Mouse (Mus musculus) midbrain, embryonic 16.5 days (tissue): ENCODE measurements around the gene Wdr11. TPM values are rescaled to one million over a fixed set of nuclear protein-coding genes. Genes with fewer than 3 reads are reported as not detected.

ENCODE experiments used
- ATAC-seq: fragments of 200-750 bp; cut with Nextera tagmentation; 2 replicates; pipeline ENCODE4 v1.8.0; 2017; ENCODE audit warnings: moderate TSS enrichment
- H3K27ac ChIP-seq: fragments of 300-500 bp; sonication (generic); 2 replicates; pipeline ENCODE4 v1.5.1; 2014; ENCODE audit warnings: mild to moderate bottlenecking, low read length, mixed read lengths
- H3K27me3 ChIP-seq: fragments of 300-500 bp; sonication (generic); 2 replicates; pipeline ENCODE4 v1.6.1; 2014; ENCODE audit warnings: low read depth, low read length, mixed read lengths; ENCODE audit not compliant: control insufficient read depth, insufficient read depth
- H3K36me3 ChIP-seq: fragments of 300-500 bp; sonication (generic); 2 replicates; pipeline ENCODE4 v1.6.1; 2014; ENCODE audit warnings: mild to moderate bottlenecking, low read length, moderate library complexity, mixed read lengths; ENCODE audit not compliant: control insufficient read depth, insufficient read depth
- H3K4me1 ChIP-seq: fragments of 300-500 bp; sonication (generic); 2 replicates; pipeline ENCODE4 v1.6.1; 2014; ENCODE audit warnings: mild to moderate bottlenecking, low read length, mixed read lengths; ENCODE audit not compliant: control insufficient read depth, insufficient read depth
- H3K4me2 ChIP-seq: fragments of 300-500 bp; sonication (generic); 2 replicates; pipeline ENCODE4 v1.6.1; 2014; ENCODE audit warnings: mild to moderate bottlenecking, low read length, mixed read lengths
- H3K4me3 ChIP-seq: fragments of 300-500 bp; sonication (generic); 2 replicates; pipeline ENCODE4 v1.5.1; 2014; ENCODE audit warnings: low read depth, mild to moderate bottlenecking, low read length, moderate library complexity, mixed read lengths
- H3K9ac ChIP-seq: fragments of 300-500 bp; sonication (generic); 2 replicates; pipeline ENCODE4 v1.6.1; 2014; ENCODE audit warnings: low read depth, low read length, mixed read lengths
- H3K9me3 ChIP-seq: fragments of 300-500 bp; sonication (generic); replicated peaks from 2 replicates; pipeline ENCODE4 v1.6.1; 2014; ENCODE audit warnings: mild to moderate bottlenecking, low read length, mixed read lengths; ENCODE audit not compliant: control insufficient read depth, poor library complexity, severe bottlenecking
- WGBS: fragments of 180-500 bp; shearing (Covaris S2); extraction: QIAGEN DNeasy Blood & Tissue Kit; methylation state at CpG from one replicate; pipeline ENCODE4 v1.1.7; 2014; 5-methylcytosine and 5-hydroxymethylcytosine counted together
- polyA plus RNA-seq: library from polyadenylated mRNA; unstranded; fragments of >200 nt; fragmentation: Nextera tagmentation; extraction: Ambion mirVana; gene quantifications from 2 replicates; pipeline ENCODE4 v1.2.1, GENCODE M21; 2015

The Wdr11 gene
- polyA plus RNA-seq, 1 experiment from 2014 or later: 38.7 TPM

GRCm38 (mm10) chr7:129671675-129672651 lies 80.3 kb downstream of the Wdr11 start:
- H3K27ac ChIP-seq: no peak overlapping the region
- 70% methylated on average over 18 of the region's 18 CpGs for WGBS
- no peak overlapping the region for H3K9ac ChIP-seq
- ATAC-seq: no peak
- H3K4me2 ChIP-seq: no peak overlapping the region
- H3K9me3 ChIP-seq: no peaks in the 10 kb centered on the region
- no peak overlapping the region for H3K4me3 ChIP-seq
- H3K27me3 ChIP-seq: no peaks in the 10 kb centered on the region; the same call in 1 of the 2 replicates
- no peaks in the 10 kb centered on the region for H3K36me3 ChIP-seq
- H3K4me1 ChIP-seq: peaks cover 3% of the 10 kb centered on the region; the same call in 1 of the 2 replicates

DNA sequence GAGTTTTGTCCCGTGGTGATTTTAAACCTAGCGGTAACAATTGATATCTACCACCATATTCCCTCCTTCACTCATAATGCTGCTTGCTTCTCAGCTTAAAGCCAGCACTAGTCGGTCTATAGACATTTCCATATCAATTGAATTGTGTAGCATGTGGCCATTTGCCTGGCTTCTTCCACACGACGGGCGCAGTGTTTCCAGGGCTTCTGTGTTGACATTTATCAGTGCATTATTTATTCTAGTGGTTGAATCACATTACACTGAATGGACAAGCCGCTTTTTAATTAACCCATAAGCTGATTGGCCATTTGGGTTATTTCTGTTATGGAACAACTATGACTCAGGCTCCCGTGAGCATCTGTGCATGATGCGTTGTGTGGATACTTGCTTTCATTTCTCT lies 82.1 kb downstream of the Wdr11 start:
- Histone ChIP-seq H3K36me3 (no peaks in the 10 kb centered on the region), H3K4me3 (no peak overlapping the region), H3K27ac (no peak overlapping the region), H3K4me1 (peaks cover 3% of the 10 kb centered on the region; the same call in 1 of the 2 replicates), H3K27me3 (no peaks in the 10 kb centered on the region; the same call in 1 of the 2 replicates), H3K9ac (no peak overlapping the region), H3K4me2 (no peak overlapping the region), H3K9me3 (no peaks in the 10 kb centered on the region)
- 42% methylated on average over 9 of the region's 9 CpGs for WGBS
- ATAC-seq: no peak

DNA sequence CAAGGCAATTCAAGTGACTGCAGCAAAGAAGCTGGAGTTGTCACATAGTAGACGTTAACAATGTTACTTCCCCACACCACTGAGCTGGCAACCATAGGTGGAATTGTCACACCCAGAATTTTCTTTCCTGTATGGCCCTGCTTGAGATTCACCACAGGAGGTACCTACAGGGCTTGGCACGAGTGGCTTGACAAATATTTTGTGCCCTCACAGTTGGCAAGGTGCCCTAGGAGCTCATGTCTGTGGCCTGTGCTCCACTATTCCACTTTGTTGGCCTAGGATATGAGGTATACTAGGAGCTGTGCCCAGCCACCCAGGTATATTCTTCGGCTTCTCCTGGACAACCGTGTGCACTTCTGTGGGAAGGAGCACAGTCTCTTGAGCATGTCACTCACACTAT lies 82.9 kb downstream of the Wdr11 start:
- no peak overlapping the region for H3K4me3 ChIP-seq
- H3K9me3 ChIP-seq: no peaks in the 10 kb centered on the region
- peaks cover 3% of the 10 kb centered on the region; the same call in 1 of the 2 replicates for H3K4me1 ChIP-seq
- no peak overlapping the region for H3K27ac ChIP-seq
- no peaks in the 10 kb centered on the region for H3K36me3 ChIP-seq
- H3K9ac ChIP-seq: no peak overlapping the region
- no peaks in the 10 kb centered on the region; the same call in 1 of the 2 replicates for H3K27me3 ChIP-seq
- WGBS: 76% methylated on average over 4 of the region's 4 CpGs
- no peak for ATAC-seq
- no peak overlapping the region for H3K4me2 ChIP-seq

DNA sequence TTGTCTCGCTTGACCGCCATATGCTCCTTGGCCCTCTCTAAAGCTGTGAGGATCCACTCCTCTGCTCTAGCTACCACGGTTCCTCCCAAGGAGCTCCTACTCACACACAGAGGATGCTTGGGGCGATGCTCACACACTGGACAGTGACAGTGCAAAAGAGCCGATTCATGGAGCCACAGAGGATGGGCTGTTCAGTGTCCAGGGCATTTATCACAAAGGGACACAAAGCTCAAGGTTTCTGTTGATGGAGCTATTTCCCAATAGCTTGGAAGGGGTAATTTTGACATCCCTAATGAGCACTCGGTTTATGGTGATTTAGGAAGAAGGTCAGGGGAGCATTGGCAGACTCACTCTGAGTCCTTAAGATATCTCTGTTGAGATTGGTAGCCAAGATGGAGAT lies 84.2 kb downstream of the Wdr11 start:
- ATAC-seq: no peak

GRCm38 (mm10) chr7:129677141-129677540 lies 85.5 kb downstream of the Wdr11 start:
- no peak overlapping the region for H3K27ac ChIP-seq
- no peak overlapping the region for H3K4me3 ChIP-seq
- 76% methylated on average over 4 of the region's 4 CpGs for WGBS
- no peaks in the 10 kb centered on the region for H3K36me3 ChIP-seq
- no peak overlapping the region for H3K4me2 ChIP-seq
- peaks cover 3% of the 10 kb centered on the region; the same call in 1 of the 2 replicates for H3K4me1 ChIP-seq
- no peaks in the 10 kb centered on the region for H3K9me3 ChIP-seq
- no peaks in the 10 kb centered on the region; the same call in 1 of the 2 replicates for H3K27me3 ChIP-seq
- H3K9ac ChIP-seq: no peak overlapping the region
- ATAC-seq: no peak

More for the DNA sequence above, 84.2 kb downstream of the Wdr11 start:
- 96% methylated on average over 6 of the region's 6 CpGs for WGBS
- Histone ChIP-seq H3K9ac (no peak overlapping the region), H3K4me3 (no peak overlapping the region), H3K27me3 (no peaks in the 10 kb centered on the region; the same call in 1 of the 2 replicates), H3K27ac (no peak overlapping the region), H3K4me1 (peaks cover 3% of the 10 kb centered on the region; the same call in 1 of the 2 replicates), H3K9me3 (no peaks in the 10 kb centered on the region), H3K36me3 (no peaks in the 10 kb centered on the region), H3K4me2 (no peak overlapping the region)

- Histone ChIP-seq H3K4me1 (peaks cover 3% of the 10 kb centered on the region; the same call in 1 of the 2 replicates), H3K4me2 (no peak overlapping the region), H3K36me3 (no peaks in the 10 kb centered on the region), H3K9me3 (no peaks in the 10 kb centered on the region), H3K9ac (no peak overlapping the region), H3K4me3 (no peak overlapping the region), H3K27me3 (no peaks in the 10 kb centered on the region; the same call in 1 of the 2 replicates), H3K27ac (no peak overlapping the region)
- WGBS: 63% methylated on average over 8 of the region's 8 CpGs
- ATAC-seq: no peak
Observed at GRCm38 (mm10) chr7:129678431-129678830, 86.8 kb downstream of the Wdr11 start.

GRCm38 (mm10) chr7:129678972-129679371 lies 87.3 kb downstream of the Wdr11 start:
- H3K4me1 ChIP-seq: no peaks in the 10 kb centered on the region
- no peaks in the 10 kb centered on the region for H3K36me3 ChIP-seq
- H3K27me3 ChIP-seq: no peaks in the 10 kb centered on the region; the same call in 1 of the 2 replicates
- no peaks in the 10 kb centered on the region for H3K9me3 ChIP-seq
- no peak for ATAC-seq
- no peak overlapping the region for H3K9ac ChIP-seq
- H3K27ac ChIP-seq: no peak overlapping the region
- no peak overlapping the region for H3K4me2 ChIP-seq
- whole genome bisulfite sequencing: 56% methylated on average over 8 of the region's 8 CpGs
- H3K4me3 ChIP-seq: no peak overlapping the region

GRCm38 (mm10) chr7:129680534-129681210 lies 89.0 kb downstream of the Wdr11 start:
- Histone ChIP-seq H3K4me1 (no peaks in the 10 kb centered on the region), H3K27me3 (no peaks in the 10 kb centered on the region; the same call in 1 of the 2 replicates), H3K4me3 (no peak overlapping the region), H3K4me2 (no peak overlapping the region), H3K9me3 (no peaks in the 10 kb centered on the region), H3K27ac (no peak overlapping the region), H3K9ac (no peak overlapping the region), H3K36me3 (no peaks in the 10 kb centered on the region)
- 52% methylated on average over 10 of the region's 10 CpGs for WGBS
- no peak for ATAC-seq
